In genomic region chr4:102569101-102569583, GRCm38 (mm10) we compare ENCODE assay signal across 8 mouse cellular contexts.
A peak's percentile ranks its signal among the peaks of the same experiment; 100 is the strongest.
DNase-seq lines count a peak whose midpoint lies in the region; ATAC-seq and TF ChIP-seq lines count a peak whose summit lies in the region.

No protein-coding gene starts in this region.

- peak; percentile 17; the same call in 1 of the 2 replicates for TF ChIP-seq POLR2A in spleen, adult 2 months (IDR thresholded peaks at IDR 0.05; ENCODE audit: low read depth, low read length)

- peaks cover 21% of the 10 kb centered on the region for H3K4me1 ChIP-seq in hindbrain, embryonic 16.5 days (ENCODE audit: control insufficient read depth, insufficient read depth, low read depth, low read length)
- H3K4me1 ChIP-seq in hindbrain, embryonic 11.5 days (replicated peaks; ENCODE audit: control insufficient read depth, insufficient read depth, low read length), result peaks cover 3% of the 10 kb centered on the region; the same call in 1 of the 2 replicates
- H3K4me1 ChIP-seq in intestine, postnatal 0 days (replicated peaks; ENCODE audit: control insufficient read depth, insufficient read depth, low read length), result no peaks in the 10 kb centered on the region
- peaks cover 18% of the 10 kb centered on the region for H3K4me1 ChIP-seq in spleen, adult 2 months (ENCODE audit: control insufficient read depth, insufficient read depth, insufficient read length)

- H3K9me3 ChIP-seq in hindbrain, embryonic 16.5 days (ENCODE audit: control insufficient read depth, low read length), result no peaks in the 10 kb centered on the region
- no peaks in the 10 kb centered on the region for H3K9me3 ChIP-seq in hindbrain, embryonic 11.5 days (ENCODE audit: control insufficient read depth, low read length)
- no peaks in the 10 kb centered on the region for H3K9me3 ChIP-seq in intestine, postnatal 0 days (ENCODE audit: control insufficient read depth)

- DNase-seq in hindbrain, embryonic 11.5 days (ENCODE audit: low spot score), result no peak
- DNase-seq in NIH3T3 (ENCODE audit: low read depth), result peak; percentile 51
- peak; percentile 73 to 77 for DNase-seq in spleen, adult 2 months (ENCODE audit: low read depth in 1 of 2, low spot score in 2 of 2)
- no peak for DNase-seq in ovary, adult 18-20 months (ENCODE audit: low spot score)
- DNase-seq in embryo, embryonic 10 days (ENCODE audit: low spot score), result no peak
- DNase-seq in gastrocnemius, postnatal 4 days (ENCODE audit: low spot score in 2 of 2), result no peak

- no peak overlapping the region for H3K4me3 ChIP-seq in hindbrain, embryonic 16.5 days (ENCODE audit: low read length)
- no peak overlapping the region for H3K4me3 ChIP-seq in hindbrain, embryonic 11.5 days (ENCODE audit: low read depth, low read length)
- H3K4me3 ChIP-seq in intestine, postnatal 0 days (ENCODE audit: low read depth, low read length), result no peak overlapping the region
- H3K4me3 ChIP-seq in spleen, adult 2 months (ENCODE audit: extremely low read depth, insufficient read depth, insufficient read length), result peak overlapping the region; percentile 67

- H3K4me2 ChIP-seq in hindbrain, embryonic 16.5 days (ENCODE audit: low read length), result peak overlapping the region; percentile 23
- no peak overlapping the region for H3K4me2 ChIP-seq in hindbrain, embryonic 11.5 days (replicated peaks; ENCODE audit: low read depth, low read length)
- peak overlapping the region; percentile 37 for H3K4me2 ChIP-seq in intestine, postnatal 0 days (replicated peaks; ENCODE audit: low read depth)

- no peak for ATAC-seq in hindbrain, embryonic 16.5 days
- no peak for ATAC-seq in hindbrain, embryonic 11.5 days (ENCODE audit: low FRiP score)
- no peak for ATAC-seq in intestine, postnatal 0 days

- H3K9ac ChIP-seq in hindbrain, embryonic 16.5 days (ENCODE audit: low read depth, low read length), result no peak overlapping the region
- H3K9ac ChIP-seq in hindbrain, embryonic 11.5 days (ENCODE audit: low read depth, low read length), result no peak overlapping the region
- H3K9ac ChIP-seq in intestine, postnatal 0 days (ENCODE audit: low read depth, low read length), result no peak overlapping the region

- no peaks in the 10 kb centered on the region for H3K27me3 ChIP-seq in hindbrain, embryonic 16.5 days (replicated peaks; ENCODE audit: control insufficient read depth, insufficient read depth, low read length)
- no peaks in the 10 kb centered on the region for H3K27me3 ChIP-seq in hindbrain, embryonic 11.5 days (ENCODE audit: control insufficient read depth, insufficient read depth, low read length)
- H3K27me3 ChIP-seq in intestine, postnatal 0 days (replicated peaks; ENCODE audit: control insufficient read depth, insufficient read depth, low read length), result no peaks in the 10 kb centered on the region
- no peaks in the 10 kb centered on the region for H3K27me3 ChIP-seq in spleen, adult 2 months (ENCODE audit: control insufficient read depth, insufficient read depth, low read length)

- H3K27ac ChIP-seq in hindbrain, embryonic 16.5 days (ENCODE audit: low read depth, low read length), result no peak overlapping the region; the same call in 1 of the 2 replicates
- no peak overlapping the region for H3K27ac ChIP-seq in hindbrain, embryonic 11.5 days (ENCODE audit: low read depth, low read length)
- peak overlapping the region; percentile 55; the same call in 1 of the 2 replicates for H3K27ac ChIP-seq in intestine, postnatal 0 days (ENCODE audit: low read depth, low read length)
- peak overlapping the region; percentile 97 for H3K27ac ChIP-seq in spleen, adult 2 months (ENCODE audit: insufficient read depth, low read length)

- no peak for TF ChIP-seq CTCF in intestine, postnatal 0 days (IDR thresholded peaks at IDR 0.05; ENCODE audit: low read depth)
- no peak for TF ChIP-seq CTCF in spleen, adult 2 months (IDR thresholded peaks at IDR 0.05; ENCODE audit: extremely low read depth, insufficient read depth, insufficient read length, insufficient replicate concordance)

- no peaks in the 10 kb centered on the region for H3K36me3 ChIP-seq in hindbrain, embryonic 16.5 days (ENCODE audit: control insufficient read depth, insufficient read depth, low read length)
- H3K36me3 ChIP-seq in hindbrain, embryonic 11.5 days (ENCODE audit: control insufficient read depth, insufficient read depth, low read length), result no peaks in the 10 kb centered on the region
- H3K36me3 ChIP-seq in intestine, postnatal 0 days (ENCODE audit: control insufficient read depth, insufficient read depth), result no peaks in the 10 kb centered on the region
- no peaks in the 10 kb centered on the region for H3K36me3 ChIP-seq in spleen, adult 2 months (ENCODE audit: control insufficient read depth, insufficient read depth, low read length)

- 24% methylated on average over 8 of the region's 8 CpGs for WGBS in hindbrain, embryonic 16.5 days
- 24% methylated on average over 8 of the region's 8 CpGs for WGBS in hindbrain, embryonic 11.5 days
- WGBS in intestine, postnatal 0 days, result 23% methylated on average over 8 of the region's 8 CpGs
- 3% methylated on average over 8 of the region's 8 CpGs for WGBS in spleen, adult 2 months

Comparison
In these comparisons a context has a peak if more than half of its experiments do, and no peak if none do; other contexts are left out.
1. H3K27ac ChIP-seq: peak in intestine, postnatal 0 days (single experiment) and spleen, adult 2 months (single experiment); none in hindbrain, embryonic 16.5 days (single experiment) and hindbrain, embryonic 11.5 days (single experiment).
2. DNase-seq: peak in NIH3T3 (single experiment) and spleen, adult 2 months (2 of 2); none in hindbrain, embryonic 11.5 days (single experiment), ovary, adult 18-20 months (single experiment), embryo, embryonic 10 days (single experiment) and gastrocnemius, postnatal 4 days (0 of 2).